Mouse (Mus musculus) stomach, embryonic 14.5 days (tissue): ENCODE data around the gene Calm3. TPM values are rescaled to one million over a fixed set of nuclear protein-coding genes. Genes with fewer than 3 reads are reported as not detected.

ENCODE experiments used
- ATAC-seq: fragments of 200-750 bp; cut with Nextera tagmentation; 2 replicates; pipeline ENCODE4 v1.8.0; 2017; ENCODE audit warnings: low read depth, moderate TSS enrichment; ENCODE audit not compliant: insufficient number of reproducible peaks, insufficient read depth, low FRiP score
- H3K27ac ChIP-seq: fragments of 300-500 bp; sonication (generic); 2 replicates; pipeline ENCODE4 v1.5.1; 2014; ENCODE audit warnings: mild to moderate bottlenecking, low read length, moderate library complexity, mixed read lengths
- H3K27me3 ChIP-seq: fragments of 300-500 bp; sonication (generic); 2 replicates; pipeline ENCODE4 v1.6.1; 2014; ENCODE audit warnings: low read length, control low read depth, mixed read lengths; ENCODE audit not compliant: control insufficient read depth, insufficient read depth
- H3K36me3 ChIP-seq: fragments of 300-500 bp; sonication (generic); 2 replicates; pipeline ENCODE4 v1.6.1; 2014; ENCODE audit warnings: mild to moderate bottlenecking, control low read depth, low read length, moderate library complexity, mixed read lengths; ENCODE audit not compliant: control insufficient read depth, insufficient read depth
- H3K4me1 ChIP-seq: fragments of 300-500 bp; sonication (generic); 2 replicates; pipeline ENCODE4 v1.6.1; 2014; ENCODE audit warnings: low read length, control low read depth, mixed read lengths; ENCODE audit not compliant: control insufficient read depth, insufficient read depth
- H3K4me2 ChIP-seq: fragments of 300-500 bp; sonication (generic); replicated peaks from 2 replicates; pipeline ENCODE4 v1.6.1; 2014; ENCODE audit warnings: low read depth, low read length, control low read depth
- H3K4me3 ChIP-seq: fragments of 300-500 bp; sonication (generic); 2 replicates; pipeline ENCODE4 v1.5.1; 2014; ENCODE audit warnings: low read depth, low read length, control low read depth
- H3K9ac ChIP-seq: fragments of 300-500 bp; sonication (generic); replicated peaks from 2 replicates; pipeline ENCODE4 v1.6.1; 2014; ENCODE audit warnings: low read depth, mild to moderate bottlenecking, control low read depth, low read length, moderate library complexity, mixed read lengths
- H3K9me3 ChIP-seq: fragments of 300-500 bp; sonication (generic); 2 replicates; pipeline ENCODE4 v1.6.1; 2016; ENCODE audit warnings: low read depth, low read length, control low read depth; ENCODE audit not compliant: control insufficient read depth
- WGBS: fragments of 180-500 bp; shearing (Covaris S2); extraction: QIAGEN DNeasy Blood & Tissue Kit; methylation state at CpG from one replicate; pipeline ENCODE4 v1.1.7; 2014; 5-methylcytosine and 5-hydroxymethylcytosine counted together
- polyA plus RNA-seq: library from polyadenylated mRNA; unstranded; fragments of >200 nt; fragmentation: Nextera tagmentation; extraction: Ambion mirVana; gene quantifications from 2 replicates; pipeline ENCODE4 v1.2.1, GENCODE M21; 2014

The Calm3 gene
- polyA plus RNA-seq, 1 experiment from 2014 or later = 148 TPM

DNA sequence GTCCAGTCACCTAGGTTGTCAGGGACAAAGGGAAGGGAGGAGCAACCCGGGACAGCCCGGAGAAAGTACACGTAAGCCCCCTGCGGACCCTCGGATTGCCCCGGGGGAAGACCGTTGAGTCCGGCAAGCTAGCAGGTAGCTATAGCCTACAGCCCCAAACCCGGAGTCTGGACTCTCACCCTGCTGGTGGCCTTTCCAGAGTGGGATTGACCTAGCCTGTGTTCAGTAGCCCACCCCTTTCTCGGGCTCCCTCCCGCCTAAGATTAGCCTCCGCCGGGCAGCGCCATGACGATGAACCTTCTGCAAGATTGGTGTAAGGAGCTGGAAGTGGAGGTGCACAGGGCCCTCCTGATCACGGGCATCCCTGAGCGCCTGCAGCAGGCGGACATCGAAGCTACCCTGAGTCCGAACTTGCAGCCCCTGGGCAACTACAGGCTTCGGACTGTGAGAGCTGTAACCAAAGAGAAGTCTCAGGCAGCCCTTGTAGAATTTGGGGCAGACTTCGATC lies 20.9 kb upstream of the Calm3 start:
- H3K27ac ChIP-seq = peak overlapping the region; percentile 15; the same call in 1 of the 2 replicates
- no peaks in the 10 kb centered on the region for H3K36me3 ChIP-seq
- H3K4me3 ChIP-seq = peak overlapping the region; percentile 46
- 3% methylated on average over 22 of the region's 22 CpGs for WGBS
- H3K9me3 ChIP-seq = no peaks in the 10 kb centered on the region
- peaks cover 20% of the 10 kb centered on the region for H3K27me3 ChIP-seq
- peak overlapping the region; percentile 49 for H3K9ac ChIP-seq
- H3K4me2 ChIP-seq = peak overlapping the region; percentile 82
- peaks cover 50% of the 10 kb centered on the region for H3K4me1 ChIP-seq
- ATAC-seq = peak; percentile 11; the same call in 1 of the 2 replicates

- peak within 1 kb of the TSS; percentile 82 for H3K4me2 ChIP-seq
- peak; percentile 89 for ATAC-seq
- H3K4me3 ChIP-seq = peak within 1 kb of the TSS; percentile 46
- no peaks in the 10 kb centered on the region for H3K36me3 ChIP-seq
- peaks cover 52% of the 10 kb centered on the region for H3K4me1 ChIP-seq
- 13% methylated on average over 36 of the region's 36 CpGs for WGBS
- H3K27me3 ChIP-seq = peaks cover 20% of the 10 kb centered on the region
- H3K9ac ChIP-seq = peak within 1 kb of the TSS; percentile 49
- no peaks in the 10 kb centered on the region for H3K9me3 ChIP-seq
- peak within 1 kb of the TSS; percentile 36; the same call in 1 of the 2 replicates for H3K27ac ChIP-seq
These were observed 20.3 kb upstream of the Calm3 start, which contains the start of gene Pnmal2 for GRCm38 (mm10) chr7:16944061-16944807. Gene Pnmal2, plus strand, starts transcription at chr7:16944682.

DNA sequence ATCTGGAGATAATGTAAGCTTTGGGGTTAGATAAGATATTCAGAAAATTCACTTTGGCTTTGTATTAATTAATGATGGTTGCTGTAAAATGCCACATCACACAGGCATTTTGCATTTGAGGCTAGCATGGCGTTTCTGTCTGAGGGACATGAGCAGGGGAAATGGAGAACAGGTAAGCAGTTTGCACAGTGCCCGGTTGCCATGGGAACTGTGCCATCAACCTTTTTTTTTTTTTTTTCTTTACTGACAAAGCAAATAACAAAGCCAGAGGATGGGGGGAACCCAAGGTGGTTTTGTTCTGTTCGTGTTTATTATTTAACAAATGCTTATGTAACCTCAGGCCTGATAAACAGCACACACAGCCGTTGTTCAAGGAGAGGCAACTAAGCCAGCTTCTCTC lies 18.9 kb upstream of the Calm3 start:
- Histone ChIP-seq H3K9ac (no peak overlapping the region), H3K27ac (no peak overlapping the region), H3K4me3 (no peak overlapping the region), H3K9me3 (no peaks in the 10 kb centered on the region), H3K27me3 (peaks cover 20% of the 10 kb centered on the region), H3K4me1 (peaks cover 45% of the 10 kb centered on the region), H3K36me3 (no peaks in the 10 kb centered on the region), H3K4me2 (no peak overlapping the region)
- 54% methylated on average over 4 of the region's 4 CpGs for WGBS
- no peak for ATAC-seq

DNA sequence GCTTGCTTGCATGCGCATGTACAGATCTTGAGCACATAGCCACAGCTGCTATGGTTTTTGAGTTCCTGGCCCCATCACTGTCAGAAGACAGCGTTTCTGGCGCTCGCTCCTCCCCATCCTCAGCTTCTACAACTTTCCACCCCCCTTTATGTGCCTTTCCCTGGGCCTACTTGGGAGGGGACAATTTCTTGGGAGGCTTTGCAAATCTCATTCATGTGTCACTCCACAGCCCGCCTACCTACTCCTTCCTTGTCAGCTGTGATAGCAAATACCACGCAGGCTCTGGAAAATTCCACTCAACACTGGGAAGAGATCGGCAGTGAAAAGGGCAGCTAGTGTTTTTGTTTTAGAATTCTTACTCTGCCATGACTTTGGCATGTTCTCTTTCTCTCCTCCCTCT lies 16.4 kb upstream of the Calm3 start:
- Histone ChIP-seq H3K9me3 (no peaks in the 10 kb centered on the region), H3K27ac (peak overlapping the region; percentile 46), H3K27me3 (0 out of 2 replicates have a peak, but pooled peaks cover 4% of the 10 kb centered on the region), H3K9ac (no peak overlapping the region), H3K36me3 (no peaks in the 10 kb centered on the region), H3K4me2 (no peak overlapping the region), H3K4me1 (peaks cover 20% of the 10 kb centered on the region), H3K4me3 (no peak overlapping the region)
- WGBS = 20% methylated on average over 7 of the region's 7 CpGs
- no peak for ATAC-seq

- Histone ChIP-seq H3K27me3 (no peaks in the 10 kb centered on the region), H3K9me3 (no peaks in the 10 kb centered on the region), H3K4me1 (peaks cover 10% of the 10 kb centered on the region), H3K27ac (no peak overlapping the region), H3K4me2 (no peak overlapping the region), H3K4me3 (no peak overlapping the region), H3K36me3 (no peaks in the 10 kb centered on the region), H3K9ac (no peak overlapping the region)
- no peak for ATAC-seq
- 71% methylated on average over 17 of the region's 17 CpGs for WGBS
These were observed 14.3 kb upstream of the Calm3 start for GRCm38 (mm10) chr7:16938117-16938791.

GRCm38 (mm10) chr7:16937312-16937711 lies 13.4 kb upstream of the Calm3 start:
- H3K9ac ChIP-seq = no peak overlapping the region
- H3K27me3 ChIP-seq = no peaks in the 10 kb centered on the region
- no peaks in the 10 kb centered on the region for H3K36me3 ChIP-seq
- no peak for ATAC-seq
- H3K4me2 ChIP-seq = no peak overlapping the region
- no peak overlapping the region for H3K4me3 ChIP-seq
- H3K9me3 ChIP-seq = no peaks in the 10 kb centered on the region
- peaks cover 14% of the 10 kb centered on the region for H3K4me1 ChIP-seq
- WGBS = 40% methylated on average over 4 of the region's 4 CpGs
- no peak overlapping the region for H3K27ac ChIP-seq

DNA sequence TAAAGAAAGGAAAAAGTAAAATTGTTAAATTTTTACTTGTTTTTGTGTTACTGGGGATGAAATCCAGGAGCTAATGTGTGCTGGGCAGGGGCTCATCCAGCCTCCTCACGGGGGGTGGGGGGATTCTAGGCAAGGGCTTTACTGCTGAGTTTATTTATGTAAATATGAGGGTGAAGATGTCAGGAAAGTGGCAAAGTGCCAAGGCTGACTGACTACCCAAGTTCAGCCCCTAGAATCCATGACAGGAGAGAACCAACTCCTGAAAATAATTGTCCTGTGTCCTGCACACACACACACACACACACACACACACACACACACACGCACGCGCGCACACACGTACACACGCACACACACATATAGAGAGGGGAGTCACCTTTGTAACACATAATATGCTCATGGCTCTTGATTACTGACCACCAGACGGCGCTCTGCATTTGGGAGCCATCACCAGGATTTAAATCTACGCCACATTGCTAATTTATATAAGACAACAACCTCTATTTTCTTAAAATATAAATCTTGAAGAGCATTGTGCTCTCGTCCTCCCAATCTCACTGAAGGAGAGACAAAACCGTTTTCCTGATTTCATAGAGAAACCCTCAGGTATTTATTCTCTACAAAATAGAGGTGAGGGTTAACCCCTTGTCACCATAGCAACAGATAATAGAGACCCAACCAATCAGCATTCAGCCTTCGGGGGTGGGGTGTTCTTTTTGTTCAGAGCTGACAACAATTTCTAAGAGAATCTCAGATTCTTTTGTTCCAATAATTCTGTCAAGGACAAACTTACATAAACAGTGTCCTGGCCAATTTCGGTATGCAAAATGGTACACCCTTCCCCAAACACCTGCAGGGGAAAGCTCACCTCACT lies 9.0 kb upstream of the Calm3 start:
- Histone ChIP-seq H3K4me3 (no peak overlapping the region), H3K4me1 (0 out of 2 replicates have a peak, but pooled peaks cover 4% of the 10 kb centered on the region), H3K9ac (no peak overlapping the region), H3K36me3 (no peaks in the 10 kb centered on the region), H3K27ac (no peak overlapping the region), H3K4me2 (no peak overlapping the region), H3K27me3 (no peaks in the 10 kb centered on the region), H3K9me3 (no peaks in the 10 kb centered on the region)
- no peak for ATAC-seq
- 39% methylated on average over 14 of the region's 14 CpGs for WGBS
